Mouse (Mus musculus): ENCODE data around the gene B230118H07Rik.
"Not testable (repeated sequence)": the region's sequence is repeated elsewhere in the genome, so short reads cannot be mapped to it uniquely, and the experiment has no call there.

B230118H07Rik gene

DNA sequence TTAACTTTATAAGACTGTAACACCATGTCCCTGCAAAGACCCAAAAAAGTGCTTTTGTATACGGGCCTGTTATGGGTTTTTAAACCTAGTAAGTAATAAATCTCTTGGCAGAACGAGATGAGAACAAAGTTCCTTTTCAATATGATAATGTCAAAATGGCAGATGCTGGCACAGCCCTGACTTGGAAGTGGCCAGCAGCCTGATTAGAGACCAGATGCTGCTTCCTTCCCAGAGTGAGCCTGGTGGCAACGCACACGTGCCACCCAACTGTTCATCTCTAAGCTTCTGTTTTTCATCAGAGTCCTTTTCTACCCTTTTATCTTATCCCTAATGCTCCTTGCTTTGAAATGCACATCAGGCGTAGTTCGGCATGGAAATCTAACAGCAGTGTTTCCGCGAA is 58.0 kb downstream of the B230118H07Rik start:
- DNase-seq (ENCODE audit: low spot score): no peak

DNA sequence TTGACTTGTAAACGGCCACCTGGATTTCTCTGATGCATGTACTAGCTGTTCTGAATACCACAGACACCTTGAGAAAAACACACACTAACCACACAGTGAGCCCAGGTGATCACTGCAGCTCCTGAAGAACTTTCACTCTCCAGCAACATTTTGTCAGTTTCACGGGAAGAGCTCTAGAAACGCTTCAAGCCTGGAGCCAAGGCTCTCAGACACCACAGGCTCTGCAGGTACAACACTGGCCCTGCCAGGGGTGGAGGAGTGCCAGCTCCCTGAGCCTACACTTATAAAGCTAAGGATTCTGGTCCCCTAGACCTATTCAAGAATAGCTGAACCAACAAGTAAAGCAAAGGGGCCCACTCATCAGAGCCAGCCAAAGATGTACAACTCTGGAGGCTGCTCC is 67.9 kb downstream of the B230118H07Rik start:
- DNase-seq (ENCODE audit: low spot score): no peak

DNA sequence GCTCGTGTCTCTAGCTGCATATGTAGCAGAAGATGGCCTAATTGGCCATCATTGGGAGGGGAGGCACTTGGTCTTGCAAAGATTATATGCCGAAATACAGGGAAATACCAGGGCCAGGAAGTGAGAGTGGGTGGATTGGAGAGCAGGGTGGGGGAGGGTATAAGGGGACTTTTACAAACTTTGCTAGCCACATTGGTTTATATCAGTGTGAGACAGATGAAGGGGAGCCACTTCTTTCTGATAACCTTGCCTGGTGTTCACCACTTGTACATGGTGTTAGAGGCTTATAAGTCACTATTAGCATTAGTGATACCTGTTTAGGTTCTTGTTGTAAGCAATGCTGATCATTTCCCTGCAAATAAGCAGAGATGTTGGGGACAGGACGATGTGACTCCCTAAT is 68.4 kb downstream of the B230118H07Rik start:
- no peak for DNase-seq (ENCODE audit: low spot score)

DNA sequence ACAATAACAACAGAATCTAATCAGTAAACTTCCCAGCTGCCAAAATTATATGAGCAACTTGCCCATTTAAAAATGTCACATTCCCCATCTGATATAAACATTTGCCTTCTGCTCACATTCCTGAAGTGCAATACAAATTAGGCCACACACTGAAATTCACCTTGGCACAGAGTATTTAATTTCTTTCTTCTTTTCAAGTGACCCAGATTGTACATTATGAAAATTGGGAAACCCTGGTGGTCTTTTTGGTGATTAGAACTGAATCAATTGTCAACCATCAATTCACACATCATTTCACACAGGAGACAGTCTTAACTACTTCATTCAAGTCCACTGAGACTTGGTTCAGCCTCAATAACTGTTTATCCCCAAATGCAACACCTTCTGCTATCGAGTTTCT is 68.9 kb downstream of the B230118H07Rik start:
- DNase-seq (ENCODE audit: low spot score): no peak

DNA sequence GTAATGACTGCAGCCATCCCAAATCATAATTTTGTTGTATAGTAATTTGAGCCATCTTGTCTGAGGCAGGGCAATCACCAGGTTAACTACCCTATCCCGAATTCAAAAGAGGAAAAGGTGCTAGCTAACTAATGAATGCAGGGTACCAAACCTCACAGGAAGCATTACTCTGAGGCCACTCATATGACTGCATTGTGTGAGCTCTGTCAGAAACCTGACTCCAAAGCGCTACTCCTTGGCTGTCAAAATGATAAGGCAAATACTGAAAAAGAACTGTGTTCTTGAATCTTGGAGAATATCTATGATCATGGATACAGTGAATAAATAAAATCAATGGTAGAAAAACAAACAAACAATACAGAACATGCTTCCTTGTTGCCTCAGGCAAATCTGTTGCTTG is 69.3 kb downstream of the B230118H07Rik start:
- no peak for DNase-seq (ENCODE audit: low spot score)

DNA sequence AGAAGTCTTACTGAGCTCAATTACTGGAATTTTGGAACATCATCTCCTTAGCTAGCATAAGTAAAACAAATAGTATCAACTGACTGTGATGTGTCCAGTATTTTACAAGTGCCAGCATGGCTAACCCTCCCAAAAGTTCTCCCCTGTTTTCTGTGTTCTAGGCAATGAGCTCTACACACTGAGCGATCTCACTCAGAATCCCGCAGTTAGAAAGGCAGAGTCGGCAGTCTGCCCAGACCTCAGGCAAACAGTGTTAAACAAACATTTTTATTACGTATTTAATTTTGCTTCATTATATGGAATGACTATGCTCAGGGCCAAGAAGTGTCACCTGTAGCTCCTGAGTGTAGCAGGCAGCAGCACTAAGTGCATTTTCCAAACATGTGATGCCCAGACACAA is 72.1 kb downstream of the B230118H07Rik start:
- DNase-seq (ENCODE audit: low spot score): no peak

DNA sequence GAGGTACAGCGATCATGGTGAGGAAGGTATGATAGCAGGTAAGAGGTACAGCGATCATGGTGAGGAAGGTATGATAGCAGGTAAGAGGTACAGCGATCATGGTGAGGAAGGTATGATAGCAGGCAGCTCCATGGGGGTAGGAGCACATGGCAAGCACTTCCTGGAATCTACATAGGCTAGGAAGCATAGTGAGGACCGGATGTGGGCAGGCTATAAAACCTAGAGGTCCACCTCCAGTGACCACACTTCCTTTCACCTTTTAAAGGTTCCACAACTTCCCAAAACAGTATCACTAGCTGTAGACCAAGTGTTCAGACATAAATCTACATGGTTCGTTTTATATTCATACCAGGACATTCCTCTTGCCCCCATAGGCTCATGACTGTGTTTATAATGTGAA is 80.1 kb downstream of the B230118H07Rik start:
- DNase-seq (ENCODE audit: low spot score): no peak

DNA sequence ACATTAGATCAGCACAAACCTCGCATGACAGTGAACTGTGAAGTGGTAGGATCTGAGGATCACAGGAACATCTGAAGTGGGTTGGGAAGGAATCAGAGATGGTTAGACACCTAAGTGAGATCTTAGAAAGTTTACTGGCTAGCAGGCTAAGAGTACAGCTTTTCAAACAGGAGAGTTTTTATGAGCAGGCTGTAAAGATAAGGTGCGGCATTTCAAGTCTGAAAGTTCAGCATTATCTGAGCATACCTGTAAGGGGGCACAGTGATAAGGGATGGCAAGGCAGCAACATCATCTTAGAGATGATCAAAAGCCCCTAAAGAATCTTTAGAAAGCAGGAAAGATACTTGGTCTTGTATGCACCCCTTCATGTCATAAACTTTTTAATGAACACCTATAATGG is 81.8 kb downstream of the B230118H07Rik start:
- no peak for DNase-seq (ENCODE audit: low spot score)

DNA sequence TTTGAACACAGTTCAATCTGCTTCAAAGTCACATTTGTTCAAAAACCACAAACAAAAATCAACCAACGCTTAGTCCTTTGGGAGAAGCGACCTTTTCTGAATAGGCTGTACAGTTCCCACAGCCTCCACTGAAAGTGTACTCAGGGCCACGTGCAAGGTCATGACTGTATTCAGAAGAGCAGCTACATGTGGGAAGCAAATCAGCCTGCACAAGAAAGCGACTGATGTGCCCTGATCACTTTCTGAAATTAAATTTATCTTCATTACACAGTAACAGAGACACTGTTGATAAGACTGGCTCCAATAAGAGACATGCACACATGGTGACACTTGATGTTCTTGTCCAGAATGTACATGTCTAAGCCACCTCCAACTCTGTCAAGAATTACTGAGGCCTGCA is 85.6 kb downstream of the B230118H07Rik start:
- no peak for DNase-seq (ENCODE audit: low spot score)

DNA sequence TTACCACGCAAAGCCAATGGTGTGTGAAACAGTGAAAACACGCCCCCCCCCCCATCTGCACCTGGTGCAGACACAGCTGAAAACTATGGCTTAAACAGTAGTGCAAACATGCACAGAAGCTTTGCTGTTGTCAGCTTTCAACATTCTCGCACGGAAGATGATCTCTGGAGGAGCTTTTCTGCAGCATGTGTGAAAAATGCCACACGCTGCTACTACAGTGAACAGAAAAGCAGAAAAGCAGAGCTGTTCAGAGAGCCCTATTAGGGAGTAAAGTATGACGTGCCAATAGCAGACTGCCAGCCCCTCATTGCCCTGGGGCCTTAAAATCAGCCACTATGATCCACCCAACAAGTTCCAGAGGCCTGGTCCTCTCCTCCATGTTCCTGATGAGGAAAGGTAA is 86.1 kb downstream of the B230118H07Rik start:
- DNase-seq (ENCODE audit: low spot score): no peak

DNA sequence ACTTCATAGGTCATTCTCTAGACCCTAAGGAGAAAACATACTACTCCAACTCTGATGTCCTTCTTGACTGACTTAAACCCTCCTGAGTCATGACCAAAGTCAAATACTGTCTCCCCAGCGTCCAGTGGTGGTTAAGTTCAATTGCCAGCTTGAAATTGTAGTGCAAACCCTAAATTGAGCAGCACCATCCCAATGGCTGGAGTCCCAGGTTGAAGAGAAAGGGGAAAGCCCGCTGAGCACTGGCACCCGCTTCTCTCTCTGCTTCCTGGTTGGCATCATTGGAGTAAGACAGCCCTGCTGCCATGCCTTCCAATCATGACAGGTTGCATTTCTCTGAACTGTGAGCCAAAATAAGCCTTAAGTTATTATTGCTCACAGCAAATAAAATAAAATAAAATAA is 89.9 kb downstream of the B230118H07Rik start:
- no peak for DNase-seq (ENCODE audit: low spot score)

DNA sequence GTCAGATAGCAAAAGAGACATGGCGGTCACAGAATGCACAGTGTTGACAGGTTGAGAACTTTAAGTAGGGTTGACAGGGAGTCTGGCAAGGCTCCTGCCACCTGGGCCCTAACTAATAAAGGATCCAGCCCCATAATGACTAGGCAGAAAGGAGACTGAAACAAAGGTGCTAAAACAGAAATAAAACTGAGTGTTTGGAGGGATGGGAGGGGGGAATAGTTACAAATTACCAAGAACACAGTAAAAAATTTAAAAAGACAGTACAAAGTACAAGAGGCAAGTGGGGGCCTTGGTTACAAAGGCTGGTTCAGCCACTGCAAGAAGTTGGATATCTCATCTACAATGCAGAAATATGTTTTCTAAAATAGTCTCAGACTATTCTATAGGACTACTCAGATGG is 93.4 kb downstream of the B230118H07Rik start:
- DNase-seq (ENCODE audit: low spot score): no peak

DNA sequence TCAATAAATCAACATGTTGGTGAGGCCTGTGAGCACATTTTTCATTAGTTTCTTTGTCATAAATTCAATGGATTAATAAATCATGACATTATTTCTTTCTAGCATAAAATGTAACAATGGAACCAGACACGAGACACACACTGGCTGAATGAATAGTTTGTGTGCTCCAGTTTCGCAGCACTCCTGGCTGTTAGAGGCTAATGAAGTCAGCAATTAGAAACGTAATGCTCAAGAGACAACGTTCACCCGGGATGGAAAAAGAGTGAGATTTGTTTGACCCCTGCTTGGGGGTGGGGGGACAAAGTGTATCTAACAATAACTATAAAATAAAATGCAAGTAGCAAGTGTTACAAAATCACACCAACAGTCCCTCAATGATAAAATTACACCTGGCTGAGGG is 95.5 kb downstream of the B230118H07Rik start:
- DNase-seq (ENCODE audit: low spot score): no peak

DNA sequence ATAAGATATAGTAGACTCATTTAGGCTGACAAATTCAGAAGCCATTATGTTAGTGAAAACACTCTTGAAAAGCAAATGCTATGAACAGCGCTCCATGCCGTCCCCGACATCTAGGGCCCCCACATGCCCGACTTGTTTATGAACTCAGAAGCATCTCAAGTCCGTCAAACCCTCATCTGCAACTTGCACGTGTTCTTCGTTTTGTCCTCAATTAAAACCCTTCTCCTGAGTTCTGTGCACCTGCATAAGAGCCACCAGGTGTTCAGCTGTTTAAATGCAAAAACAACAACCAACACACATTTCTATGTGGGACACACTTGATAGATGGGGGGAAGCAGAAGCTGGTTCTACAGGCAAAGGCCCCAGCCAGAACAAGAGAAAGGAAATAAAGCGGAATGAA is 97.0 kb downstream of the B230118H07Rik start:
- DNase-seq (ENCODE audit: low spot score): no peak

DNA sequence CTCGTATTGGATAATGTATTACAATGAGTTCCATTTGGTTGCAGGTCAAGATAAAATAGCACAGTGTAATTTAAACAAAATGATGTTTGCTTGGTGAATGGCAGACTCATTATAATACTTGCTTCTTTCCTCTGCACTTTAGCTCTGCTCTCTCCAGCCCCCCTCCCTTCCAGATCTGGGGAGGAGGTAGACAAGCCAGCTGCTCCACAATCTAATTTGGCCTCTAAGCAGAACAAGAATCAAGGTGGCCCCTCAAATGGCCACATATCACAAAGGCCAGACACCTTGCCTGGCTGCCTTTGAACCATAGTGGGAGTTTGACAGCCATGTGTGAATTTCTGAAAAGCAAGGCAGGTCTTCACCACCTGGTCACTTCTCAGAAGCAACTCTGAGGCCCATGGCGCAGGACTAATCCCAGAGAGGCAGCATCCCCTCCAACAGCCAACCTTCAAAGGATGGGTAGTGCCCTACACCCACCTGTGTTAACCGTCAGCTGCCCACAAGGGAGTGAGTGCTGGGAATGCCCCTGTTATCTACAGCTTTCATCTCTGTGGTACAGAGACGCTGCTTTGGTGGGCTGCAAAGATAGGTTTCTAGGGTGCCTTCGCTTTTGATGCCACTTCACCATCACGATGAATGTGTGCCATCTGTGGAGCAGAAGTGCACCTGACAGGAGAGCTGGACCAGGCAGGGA is 98.2 kb downstream of the B230118H07Rik start:
- no peak for DNase-seq (ENCODE audit: low spot score)

DNA sequence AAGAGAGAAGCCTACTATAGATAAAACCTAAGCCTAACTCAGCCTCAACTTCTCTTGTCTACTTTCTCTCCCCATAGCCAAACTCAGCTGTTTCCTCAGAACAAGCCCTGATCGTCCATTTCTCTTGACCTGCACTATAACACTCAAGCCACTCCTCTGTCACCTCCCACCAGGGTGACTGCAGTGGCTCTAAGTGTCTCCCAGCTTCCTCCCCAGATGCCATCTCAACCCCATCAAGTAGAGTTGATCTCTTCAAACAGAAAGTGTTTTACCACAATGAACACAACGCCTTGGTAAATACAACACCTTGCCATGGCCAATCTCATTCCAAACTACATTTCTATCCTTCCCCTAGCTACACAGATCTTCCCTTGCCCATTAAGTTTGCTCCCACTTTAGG is 99.2 kb downstream of the B230118H07Rik start:
- DNase-seq (ENCODE audit: low spot score): no peak

DNA sequence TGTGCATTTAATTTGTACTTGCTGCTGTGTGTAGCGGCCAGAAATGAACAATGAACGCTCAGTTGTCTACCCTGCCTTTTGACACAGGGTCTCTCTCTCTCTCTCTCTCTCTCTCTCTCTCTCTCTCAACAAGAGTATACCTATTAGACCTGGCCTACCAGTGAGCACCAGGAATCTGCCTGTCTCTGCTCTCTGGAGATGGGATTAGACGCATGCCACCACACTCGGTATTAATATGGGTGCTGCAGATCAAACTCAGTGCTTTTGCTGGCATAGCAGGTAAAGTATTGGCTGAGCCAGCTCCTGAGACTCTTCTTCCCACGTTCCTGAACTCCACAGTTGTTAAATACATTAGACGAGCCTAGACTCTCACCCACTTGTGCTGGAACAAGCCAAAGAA is 100.5 kb downstream of the B230118H07Rik start:
- DNase-seq (ENCODE audit: low spot score): no peak

DNA sequence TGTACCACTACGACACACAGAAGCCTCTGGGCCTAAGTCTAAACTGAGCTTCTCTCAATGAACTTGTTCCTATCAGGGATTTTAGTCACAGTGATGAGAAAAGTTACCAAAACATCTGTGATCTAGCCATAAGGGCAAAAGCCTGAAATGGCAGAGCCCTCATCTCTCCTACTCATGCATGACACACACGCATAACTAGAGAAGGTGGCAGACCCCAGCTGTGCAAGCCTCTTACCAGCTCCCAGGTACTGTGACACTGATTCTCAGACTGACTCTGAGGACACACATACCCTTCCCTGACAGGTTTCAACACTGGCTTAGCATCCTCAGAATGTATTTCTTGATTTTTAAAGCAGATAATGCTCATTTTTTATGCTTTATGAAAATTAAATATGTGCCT is 103.7 kb downstream of the B230118H07Rik start:
- no peak for DNase-seq (ENCODE audit: low spot score)

DNA sequence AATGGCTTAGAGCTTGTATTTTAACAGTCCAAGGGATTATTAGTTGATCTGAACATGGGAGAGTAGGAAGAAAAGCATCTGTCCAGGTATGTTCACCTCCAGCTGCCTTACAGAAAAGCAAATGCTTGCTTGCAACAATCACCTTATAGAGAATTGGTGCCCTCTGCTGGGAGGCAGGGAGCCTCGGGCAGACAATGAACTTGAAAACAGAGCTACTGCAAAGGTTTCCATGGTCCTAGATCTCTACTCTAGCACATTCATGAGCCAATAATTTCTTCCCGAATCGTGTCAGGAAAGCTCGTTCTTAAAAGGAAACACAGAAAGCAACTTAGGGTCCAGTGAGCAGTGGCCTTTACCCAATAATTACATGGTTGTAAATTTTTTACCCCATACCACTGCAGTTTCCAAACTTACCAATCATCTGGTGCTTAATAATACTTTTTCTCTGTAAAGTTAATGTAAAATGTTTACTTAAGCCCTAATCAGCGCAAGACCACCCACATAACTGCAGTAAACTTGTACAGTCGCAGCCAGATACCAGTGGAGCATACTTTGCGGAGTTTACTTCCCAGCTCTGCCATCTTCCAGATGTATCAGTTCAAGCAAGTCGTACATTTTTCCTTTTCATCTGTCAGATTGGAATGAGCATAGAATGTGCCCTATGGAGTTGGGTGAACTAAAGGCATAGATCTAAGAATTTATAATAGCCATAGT is 105.5 kb downstream of the B230118H07Rik start:
- no peak for DNase-seq (ENCODE audit: low spot score)

DNA sequence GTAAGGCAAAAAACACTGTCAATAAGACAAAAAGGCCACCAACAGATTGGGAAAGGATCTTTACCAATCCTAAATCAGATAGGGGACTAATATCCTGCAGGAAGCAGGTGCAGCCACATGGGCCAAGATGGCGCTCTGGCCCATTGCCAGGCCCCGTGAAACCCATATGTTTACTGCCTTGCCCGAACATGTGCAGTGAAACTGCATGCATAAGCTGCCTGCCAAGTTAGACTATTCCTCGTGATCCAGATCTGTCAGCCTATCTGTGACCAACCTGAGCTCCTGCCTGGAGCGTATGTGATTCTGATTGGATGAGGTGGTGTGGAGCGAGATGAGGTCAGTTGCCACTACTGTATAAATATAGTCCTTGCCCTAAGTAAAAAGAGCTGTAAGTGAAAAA is 112.4 kb downstream of the B230118H07Rik start:
- DNase-seq (ENCODE audit: low spot score): not testable (repeated sequence)

DNA sequence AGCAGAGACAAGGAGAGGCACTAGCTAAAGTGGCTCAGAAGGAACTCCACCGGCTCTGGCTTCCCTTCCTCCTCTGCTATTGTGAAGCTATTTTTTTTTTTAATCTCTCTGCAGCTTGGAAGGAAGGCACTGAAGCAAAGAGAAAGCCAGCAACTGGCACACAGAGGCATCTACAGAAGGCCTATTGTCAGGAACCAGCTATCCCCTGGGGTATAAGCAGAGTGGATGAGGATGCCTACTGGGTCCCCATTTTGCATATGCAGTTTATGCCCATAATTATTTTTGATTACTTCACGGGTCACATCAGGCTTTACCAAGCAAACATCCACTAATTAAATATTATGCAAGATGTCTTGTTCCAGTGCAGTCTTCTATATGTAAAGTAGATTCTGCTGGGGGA is 115.6 kb downstream of the B230118H07Rik start:
- DNase-seq (ENCODE audit: low spot score): no peak

DNA sequence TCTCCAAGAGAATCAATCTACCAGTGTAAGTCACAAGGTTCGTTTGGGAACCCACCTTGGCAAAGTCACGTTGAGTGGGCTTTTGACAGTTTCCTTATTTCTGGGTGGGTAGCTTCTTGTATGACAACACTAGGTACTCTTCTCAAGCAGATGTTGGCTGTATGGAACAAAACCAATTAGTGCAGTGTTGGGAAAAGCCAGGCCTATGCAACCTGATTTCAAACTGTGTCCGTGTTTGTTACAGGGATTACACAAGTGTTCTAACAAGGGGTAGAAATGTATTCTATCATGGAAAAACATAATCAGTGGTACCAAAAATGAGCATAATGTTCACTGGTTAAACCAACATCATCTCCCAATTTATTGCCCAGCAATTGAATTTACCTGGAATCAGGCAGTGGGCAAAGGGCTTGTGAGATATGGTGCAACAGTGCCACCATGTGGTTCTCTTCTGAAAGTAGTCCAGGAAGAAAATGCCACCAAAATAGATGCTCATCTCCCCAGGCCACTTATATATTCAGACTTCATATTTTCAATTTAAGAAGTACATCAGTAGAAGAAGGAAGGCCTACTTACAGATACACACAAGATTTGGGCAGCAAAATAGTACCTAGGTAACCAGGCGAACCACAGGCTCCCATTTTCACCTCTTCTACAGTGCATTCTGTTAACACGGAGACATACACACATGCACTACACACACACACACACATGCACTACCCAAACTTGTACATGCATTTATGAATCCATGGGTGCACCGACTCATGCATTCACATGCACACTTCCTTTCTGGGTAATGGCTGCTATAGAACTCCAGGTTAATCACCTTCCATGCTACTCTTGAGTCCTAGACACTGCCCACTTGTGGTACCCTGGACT is 123.6 kb downstream of the B230118H07Rik start:
- DNase-seq (ENCODE audit: low spot score): no peak

DNA sequence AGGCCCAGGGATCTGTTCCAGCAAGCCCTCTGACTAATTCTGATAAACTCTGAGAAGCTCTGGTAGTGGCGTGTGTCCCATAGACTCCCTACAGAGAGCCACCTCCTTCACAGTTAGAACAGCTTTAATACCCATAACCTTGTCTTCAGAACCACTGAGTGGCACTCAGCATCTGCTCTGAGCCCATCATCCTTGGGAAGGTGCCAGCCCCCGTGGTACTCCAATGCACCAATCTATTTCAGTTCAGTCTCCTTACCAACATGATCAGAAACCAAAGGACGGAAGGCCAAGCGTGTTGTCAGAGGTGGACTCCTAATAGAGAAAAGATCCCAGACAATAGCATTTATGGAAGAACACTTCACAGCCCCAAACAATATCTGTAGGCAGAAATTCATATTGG is 124.2 kb downstream of the B230118H07Rik start:
- DNase-seq (ENCODE audit: low spot score): no peak
